Mouse (Mus musculus) thymus, postnatal 14 days (tissue): ENCODE measurements around the gene Il12a.

Experiments used
- DNase-seq: peaks from one replicate; pipeline ENCODE4 v3.0.0; 2021

Gene Il12a

DNA sequence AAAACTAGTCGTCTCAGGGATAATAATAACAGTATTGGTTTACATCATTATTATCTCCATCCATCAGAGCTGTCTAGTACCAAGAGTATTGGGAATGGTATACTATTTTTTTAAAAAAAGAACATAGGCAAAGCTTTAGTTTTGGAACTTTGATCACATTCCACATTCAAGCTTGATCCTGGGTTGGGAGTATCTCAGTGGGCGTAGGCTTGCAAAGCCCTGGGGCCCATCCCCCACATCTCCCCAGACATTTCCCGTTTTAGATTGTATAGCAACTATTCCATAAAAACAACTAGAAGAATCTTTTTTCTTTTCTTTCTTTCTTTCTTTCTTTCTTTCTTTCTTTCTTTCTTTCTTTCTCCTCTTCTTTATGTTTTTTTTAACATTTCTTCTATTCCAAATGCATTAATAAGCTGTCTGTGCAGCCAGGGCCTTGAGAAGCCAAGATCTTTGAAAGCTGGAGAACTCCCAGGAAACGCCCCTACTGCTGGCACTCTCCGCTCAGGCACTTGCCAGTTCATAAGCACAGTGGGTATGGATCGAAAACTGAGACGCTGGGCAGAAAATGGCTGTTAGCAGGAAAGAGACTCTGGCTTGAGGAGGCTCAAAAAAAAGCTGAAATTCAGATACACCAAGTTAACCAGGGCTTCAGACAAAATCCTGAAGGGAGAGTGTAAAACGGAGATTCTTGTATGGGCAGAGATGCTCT is 3.4 kb upstream of the Il12a start:
- DNase-seq = no peak

DNA sequence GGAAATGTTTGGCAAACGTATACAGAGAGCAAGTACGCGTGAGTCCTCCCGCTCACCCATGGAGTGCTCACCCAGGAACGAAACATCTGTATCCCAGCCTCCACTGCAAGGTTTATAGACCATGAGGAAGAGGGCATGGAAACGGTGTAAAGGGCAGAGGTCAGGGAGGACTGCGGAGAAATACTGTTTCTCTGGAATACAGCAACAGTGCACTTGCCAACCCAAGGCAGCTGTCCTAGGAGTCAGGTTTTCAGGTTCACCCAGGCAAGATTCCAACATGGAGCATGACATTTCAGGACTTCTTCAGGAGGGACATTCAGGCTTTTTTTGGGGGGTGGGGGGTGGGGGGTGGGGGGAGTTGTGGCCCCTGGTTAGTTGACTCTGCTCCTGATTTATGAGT is 1.1 kb upstream of the Il12a start:
- no peak for DNase-seq

DNA sequence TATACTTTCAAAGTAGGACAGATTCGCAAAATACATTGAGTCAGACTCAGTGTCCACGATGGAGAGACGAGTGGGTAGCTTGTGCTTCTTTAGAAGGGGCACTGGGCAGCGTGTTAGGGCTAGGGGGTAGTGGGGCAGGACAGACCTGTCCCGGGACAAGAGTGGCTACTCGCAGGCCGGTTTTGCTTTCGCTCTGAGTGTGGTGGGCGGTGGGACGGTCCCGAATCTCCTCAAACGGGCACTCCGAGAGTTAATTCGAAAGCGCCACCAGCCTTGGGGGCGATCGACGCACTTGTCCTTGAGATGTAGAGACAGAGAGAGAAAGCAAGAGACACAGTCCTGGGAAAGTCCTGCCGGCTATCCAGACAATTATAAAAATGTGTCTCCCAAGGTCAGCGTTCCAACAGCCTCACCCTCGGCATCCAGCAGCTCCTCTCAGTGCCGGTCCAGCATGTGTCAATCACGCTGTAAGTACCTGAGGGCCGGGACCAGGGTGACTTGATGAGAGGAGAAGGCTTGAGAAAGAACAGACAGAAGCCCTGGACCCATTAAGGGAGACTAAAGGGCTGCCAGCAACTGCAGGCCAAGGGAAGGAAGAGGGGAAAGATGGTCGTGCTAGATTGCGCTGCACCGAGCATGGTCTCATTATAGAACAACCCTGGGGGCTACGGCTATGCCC is 795 bp downstream of the Il12a start:
- DNase-seq = no peak

GRCm38 (mm10) chr3:68691938-68692599 is 1.6 kb downstream of the Il12a start:
- peak; percentile 35 for DNase-seq

GRCm38 (mm10) chr3:68692600-68693225 is 2.3 kb downstream of the Il12a start:
- no peak for DNase-seq

GRCm38 (mm10) chr3:68693441-68694048 is 3.1 kb downstream of the Il12a start:
- peak; percentile 62 for DNase-seq

GRCm38 (mm10) chr3:68695321-68695720 is 4.9 kb downstream of the Il12a start:
- no peak for DNase-seq

DNA sequence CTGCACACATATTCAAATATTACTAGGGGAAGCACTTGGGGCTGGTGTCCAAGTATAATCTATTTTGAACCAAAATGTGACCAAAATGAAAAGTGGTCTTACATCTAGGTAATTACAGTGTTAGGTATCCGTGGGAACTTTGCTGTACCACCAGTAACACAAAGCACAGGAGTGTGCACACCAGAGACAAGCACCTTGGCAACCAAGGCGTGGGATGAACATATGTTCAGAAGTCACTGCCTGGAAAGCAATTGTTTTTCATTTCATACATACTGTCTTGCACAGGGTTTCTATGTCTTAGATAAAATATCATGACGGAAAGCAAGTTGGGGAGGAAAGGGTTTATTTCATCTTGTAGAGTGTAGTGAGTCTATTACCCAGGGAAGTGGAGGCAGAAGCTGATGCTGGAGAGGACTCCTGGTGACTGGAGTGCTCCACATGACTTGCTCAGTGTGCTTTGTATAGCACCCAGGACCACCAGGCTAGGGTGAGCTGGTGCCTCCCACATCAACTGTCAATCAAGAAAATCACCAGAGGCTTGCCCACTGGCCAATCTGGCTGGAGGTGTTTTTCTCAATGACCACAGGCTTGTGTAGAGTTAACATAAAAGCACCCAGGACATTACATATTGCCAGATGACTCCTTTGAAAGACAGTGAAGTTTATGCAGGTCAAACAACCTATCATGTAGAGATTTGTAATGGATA is 6.2 kb downstream of the Il12a start:
- DNase-seq = no peak

DNA sequence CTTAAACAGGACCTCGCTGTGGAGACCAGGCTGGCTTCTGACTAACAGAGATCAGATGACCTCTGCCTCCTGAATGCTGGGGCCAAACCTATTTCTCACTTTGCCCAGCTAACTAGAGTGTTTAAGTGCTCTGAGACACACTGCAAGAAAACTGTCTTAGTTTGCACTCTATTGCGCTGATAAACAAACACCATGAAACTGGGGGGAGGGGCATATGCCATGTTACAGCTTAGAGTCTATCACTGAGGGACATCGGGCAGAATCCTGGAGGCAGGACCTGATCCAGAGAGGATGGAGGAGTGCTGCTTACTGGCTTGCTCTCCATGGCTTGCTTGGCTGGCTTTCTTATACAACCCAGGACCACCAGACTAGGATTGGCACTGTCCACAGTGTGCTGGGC is 8.2 kb downstream of the Il12a start:
- no peak for DNase-seq

DNA sequence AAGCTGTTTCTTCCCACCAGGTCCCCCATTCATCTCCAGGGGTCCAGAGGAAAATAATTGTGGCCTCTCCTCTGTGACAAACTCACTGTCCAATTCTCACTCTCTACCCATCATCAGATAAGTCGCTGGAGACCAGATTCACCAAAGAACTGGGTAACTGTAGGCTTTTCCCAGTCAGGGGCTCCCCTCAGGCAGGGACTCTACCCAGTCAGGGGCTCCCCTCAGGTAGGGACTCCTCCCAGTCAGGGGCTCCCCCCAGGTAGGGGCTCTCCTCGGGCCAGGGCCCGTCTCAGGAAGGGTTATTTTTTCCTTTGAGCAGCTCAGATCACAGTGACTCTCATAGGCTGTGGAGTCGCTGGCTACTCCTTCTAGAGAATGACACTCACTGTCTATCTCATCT is 9.6 kb downstream of the Il12a start:
- no peak for DNase-seq

GRCm38 (mm10) chr3:68706307-68706706 is 15.9 kb downstream of the Il12a start:
- no peak for DNase-seq

DNA sequence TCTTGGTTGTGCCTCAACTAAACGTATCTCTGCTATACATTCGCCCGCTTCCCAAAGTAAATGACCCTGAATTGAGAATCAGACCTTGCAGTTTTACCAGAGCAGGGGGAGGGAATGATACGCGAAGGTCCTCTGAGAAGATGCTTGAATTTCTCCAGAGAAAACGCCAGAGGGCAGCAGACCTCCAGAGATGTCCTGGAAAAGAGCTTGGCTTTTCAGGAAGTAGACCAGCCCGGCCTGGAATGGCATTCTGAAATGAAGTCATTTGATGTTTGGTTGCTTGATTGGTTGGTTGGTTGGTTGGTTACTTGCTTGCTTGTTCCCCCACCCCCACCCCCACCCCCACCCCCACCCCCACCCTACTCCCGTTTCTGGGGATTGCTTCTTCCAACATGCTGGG is 17.8 kb downstream of the Il12a start:
- DNase-seq = peak; percentile 45

GRCm38 (mm10) chr3:68709198-68709797 is 18.9 kb downstream of the Il12a start:
- peak; percentile 87 for DNase-seq

- no peak for DNase-seq
Observed at GRCm38 (mm10) chr3:68710436-68710835, 20.0 kb downstream of the Il12a start.

DNA sequence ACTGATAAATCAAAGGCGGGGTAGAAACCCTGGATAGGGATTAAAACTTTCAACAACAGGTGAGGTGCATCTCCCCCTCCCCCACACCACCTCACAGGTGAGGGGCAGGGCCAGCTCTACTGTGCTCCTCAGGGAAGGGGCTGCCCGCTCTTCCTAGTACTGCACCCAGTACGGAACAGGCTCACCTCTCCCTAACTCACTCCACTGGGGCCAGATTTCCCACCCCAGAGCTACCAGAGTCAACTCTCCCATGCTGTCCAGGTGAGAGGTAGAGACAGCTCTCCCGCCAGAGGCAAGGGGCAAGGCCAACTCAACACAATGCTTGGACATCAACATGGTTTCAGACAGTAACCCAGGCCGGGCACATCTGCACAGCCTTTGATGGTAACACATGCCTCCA is 21.1 kb downstream of the Il12a start:
- no peak for DNase-seq

DNA sequence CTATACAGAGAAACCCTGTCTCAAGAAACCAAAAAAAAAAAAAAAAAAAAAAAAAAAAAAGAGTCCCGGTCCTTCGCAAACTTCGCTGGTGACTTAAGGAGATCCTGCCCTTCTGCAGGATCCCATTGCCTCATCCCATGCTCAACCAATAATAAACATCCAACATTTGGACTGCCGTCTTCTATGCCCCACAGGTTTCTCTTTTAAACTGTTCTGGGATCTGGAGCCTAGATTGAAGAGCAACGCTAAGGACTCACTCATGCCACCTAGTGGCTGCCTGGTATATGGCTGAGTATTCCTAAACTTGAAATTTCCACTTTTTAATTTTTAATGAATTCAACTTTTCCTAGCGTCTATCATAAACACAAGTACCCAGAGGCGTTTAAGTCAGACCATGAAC is 23.1 kb downstream of the Il12a start:
- DNase-seq = peak; percentile 68

- DNase-seq = peak; percentile 75
Observed at GRCm38 (mm10) chr3:68717346-68717745, 26.9 kb downstream of the Il12a start.

DNA sequence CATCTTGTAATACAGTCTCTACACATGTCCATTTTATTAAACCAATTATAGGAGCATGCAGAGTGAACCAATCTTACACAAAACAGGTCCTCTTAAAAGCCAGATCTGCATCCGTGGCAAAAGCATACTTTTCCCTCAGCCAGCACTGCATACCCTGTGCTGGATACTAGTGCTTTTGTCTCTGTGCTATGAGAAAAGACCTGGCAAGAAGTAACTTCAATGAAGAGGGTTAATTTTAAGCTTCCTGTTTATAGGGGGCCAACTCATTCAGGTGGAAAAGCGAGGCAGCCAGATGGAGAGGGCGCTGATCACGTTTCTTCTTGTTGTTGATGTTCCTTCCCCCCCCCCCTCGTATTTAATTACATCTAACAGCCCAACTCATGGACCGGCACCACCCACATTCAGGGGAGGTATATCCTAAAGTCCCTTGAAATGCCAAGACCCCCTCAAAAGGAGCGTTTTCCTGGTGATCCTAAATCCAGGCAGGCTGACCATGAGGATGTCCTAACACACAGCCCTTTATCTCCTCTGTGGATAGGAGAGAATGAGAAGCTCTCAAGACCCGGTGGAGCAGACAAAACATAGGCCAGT is 28.9 kb downstream of the Il12a start:
- no peak for DNase-seq

- peak; percentile 69 for DNase-seq
Observed at GRCm38 (mm10) chr3:68720258-68720657, 29.8 kb downstream of the Il12a start.

DNA sequence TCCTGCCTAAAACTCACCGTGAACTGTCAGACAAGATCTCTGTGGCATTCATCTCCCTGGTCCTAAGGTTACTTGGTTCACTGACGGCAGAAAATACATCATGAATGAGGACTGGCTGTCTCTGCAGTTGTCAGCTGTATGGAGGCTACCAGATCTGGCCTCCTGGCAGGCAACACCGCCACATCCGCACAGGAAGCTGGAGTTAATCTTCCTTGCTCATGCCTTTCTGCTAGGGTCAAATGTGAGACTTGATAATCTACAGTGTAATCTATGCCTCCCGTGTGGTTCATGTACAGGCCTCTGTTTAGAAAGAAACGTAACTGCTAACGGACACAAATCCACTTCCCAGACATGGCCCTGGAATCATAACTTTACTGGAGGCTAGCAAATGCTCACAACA is 51.5 kb downstream of the Il12a start:
- no peak for DNase-seq

GRCm38 (mm10) chr3:68742718-68743471 is 52.5 kb downstream of the Il12a start:
- DNase-seq = no peak
